Mouse (Mus musculus) cerebellum, adult 2 months (tissue): ENCODE measurements around the gene Anp32a.

Experiments
- CTCF ChIP-seq: fragments of 200-500 bp; IDR thresholded peaks from 2 replicates; pipeline ENCODE4 v1.5.1; 2011; ENCODE audit warnings: low read depth, mild to moderate bottlenecking, control low read depth, low read length, moderate library complexity, borderline replicate concordance; ENCODE audit not compliant: insufficient read depth
- POLR2A ChIP-seq: fragments of 200-500 bp; IDR thresholded peaks from 2 replicates; pipeline ENCODE4 v1.6.1; 2011; ENCODE audit warnings: low read length, control low read depth, borderline replicate concordance; ENCODE audit not compliant: insufficient read depth

DNA sequence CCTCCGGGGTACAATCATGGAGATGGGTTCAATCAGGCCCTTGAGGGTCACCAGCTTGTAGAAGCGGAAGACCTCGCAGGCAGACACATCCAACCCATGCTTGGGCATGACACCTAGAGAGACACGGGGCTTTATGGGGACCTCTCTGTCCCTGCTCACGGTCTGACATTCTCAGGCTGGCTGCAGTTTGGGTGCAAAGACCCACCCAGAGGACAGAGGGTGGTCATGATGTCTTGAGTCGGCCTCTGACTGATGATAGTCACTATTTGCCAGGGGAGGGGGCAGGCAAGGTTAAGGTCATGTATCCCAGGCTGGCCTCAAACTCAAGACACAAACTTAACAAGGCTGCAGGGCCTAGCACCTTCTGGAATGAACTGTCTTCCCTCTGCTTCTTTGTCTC lies 85.4 kb downstream of the Anp32a start:
- TF ChIP-seq CTCF (no peak), POLR2A (no peak)
